Mouse (Mus musculus) 3134 (cell line): ENCODE measurements around the gene Gps1.
A peak's percentile ranks its signal among the peaks of the same experiment; 100 is the strongest.
"Not testable (repeated sequence)": the region's sequence is repeated elsewhere in the genome, so short reads cannot be mapped to it uniquely, and the experiment has no call there.

ENCODE experiments used
- DNase-seq: peaks from one replicate; pipeline ENCODE4 v3.0.0-alpha.2; 2011; ENCODE audit warnings: low spot score; ENCODE audit not compliant: insufficient read length; ENCODE audit errors: extremely low read depth

Gps1 gene

DNA sequence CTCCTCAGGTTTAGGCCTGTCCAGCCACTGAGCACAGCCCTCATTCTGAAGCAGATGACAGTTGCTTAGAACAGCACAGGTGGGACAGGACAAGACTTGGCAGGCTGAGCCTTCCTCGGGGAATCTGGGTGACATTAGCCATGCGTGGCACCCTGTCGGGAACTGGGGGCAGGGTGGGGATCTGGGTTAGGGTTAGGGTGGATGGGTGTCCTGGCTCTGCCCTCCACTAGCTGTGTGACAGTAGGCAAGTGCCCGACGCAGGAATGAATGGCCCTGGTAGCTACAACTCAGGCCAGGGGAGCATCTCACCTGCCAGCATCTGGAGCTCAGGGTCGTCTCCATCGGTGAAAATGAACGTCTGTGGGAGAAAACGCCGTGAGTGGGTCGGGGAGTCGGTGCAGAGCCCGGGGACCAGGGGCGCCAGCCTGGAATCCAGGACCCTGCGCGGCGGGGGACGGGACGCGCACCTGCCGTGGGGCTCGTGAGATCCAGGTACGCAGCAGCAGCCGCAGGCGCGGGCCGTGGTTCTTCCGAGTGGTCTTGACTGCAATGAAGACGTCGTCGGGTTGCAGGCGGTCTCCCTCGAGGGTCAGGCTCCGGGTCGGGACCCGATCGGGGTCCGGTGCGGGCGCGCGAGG lies 527 bp upstream of the Gps1 start:
- DNase-seq: no peak

DNA sequence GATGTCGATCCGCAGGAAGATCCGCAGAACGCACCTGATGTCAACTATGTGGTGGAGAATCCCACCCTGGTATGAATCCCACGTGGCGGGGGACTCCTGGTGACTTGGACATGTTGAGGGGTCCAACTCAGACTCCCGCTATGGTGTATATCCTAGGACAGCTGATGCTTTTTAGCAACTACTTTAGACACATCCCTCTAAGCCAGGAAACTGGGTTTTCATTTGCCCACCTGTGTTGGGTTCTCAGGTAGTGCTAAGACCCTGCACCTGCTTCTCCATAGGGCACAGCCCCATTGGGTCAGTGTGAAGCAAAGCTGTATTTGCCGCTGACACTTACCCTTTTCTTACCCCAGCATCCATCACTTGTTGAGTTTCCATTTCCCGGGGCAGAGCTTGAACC lies 1.1 kb downstream of the Gps1 start:
- DNase-seq: no peak

DNA sequence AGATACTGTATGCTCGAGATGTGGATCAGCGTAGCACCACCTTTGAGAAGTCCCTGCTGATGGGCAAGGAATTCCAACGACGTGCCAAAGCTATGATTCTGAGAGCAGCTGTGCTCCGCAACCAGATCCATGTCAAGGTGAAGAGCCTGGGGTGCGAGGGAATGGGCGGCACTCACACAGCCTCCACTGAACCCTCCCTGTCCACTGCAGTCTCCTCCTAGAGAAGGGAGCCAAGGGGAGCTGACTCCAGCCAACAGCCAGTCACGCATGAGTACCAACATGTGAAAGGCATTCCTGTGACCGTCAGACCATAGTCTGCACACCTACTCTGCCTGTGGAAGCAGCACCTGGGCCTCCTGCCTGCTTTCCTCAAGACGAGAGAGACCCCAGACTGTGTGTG lies 4.4 kb downstream of the Gps1 start:
- not testable (repeated sequence) for DNase-seq

DNA sequence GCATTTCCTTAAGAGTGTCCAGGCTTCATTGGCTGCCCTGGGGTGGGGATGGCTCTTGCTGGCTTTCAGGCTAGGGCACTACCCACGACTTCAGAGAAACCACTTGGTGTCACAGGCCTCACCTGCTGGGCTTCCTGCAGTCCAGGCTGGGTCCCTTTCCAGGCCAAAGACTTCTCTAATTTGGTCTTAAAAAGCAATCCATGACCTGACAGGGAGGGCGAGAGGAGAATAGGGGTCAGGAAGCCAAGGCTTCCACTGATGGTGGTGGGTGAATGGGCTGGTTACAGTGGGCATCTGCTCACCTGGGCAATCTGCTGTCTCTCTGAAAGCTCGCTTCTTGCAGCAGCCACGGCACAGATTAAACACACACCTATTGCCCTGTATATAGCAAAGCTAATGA lies 5.3 kb downstream of the Gps1 start:
- no peak for DNase-seq

DNA sequence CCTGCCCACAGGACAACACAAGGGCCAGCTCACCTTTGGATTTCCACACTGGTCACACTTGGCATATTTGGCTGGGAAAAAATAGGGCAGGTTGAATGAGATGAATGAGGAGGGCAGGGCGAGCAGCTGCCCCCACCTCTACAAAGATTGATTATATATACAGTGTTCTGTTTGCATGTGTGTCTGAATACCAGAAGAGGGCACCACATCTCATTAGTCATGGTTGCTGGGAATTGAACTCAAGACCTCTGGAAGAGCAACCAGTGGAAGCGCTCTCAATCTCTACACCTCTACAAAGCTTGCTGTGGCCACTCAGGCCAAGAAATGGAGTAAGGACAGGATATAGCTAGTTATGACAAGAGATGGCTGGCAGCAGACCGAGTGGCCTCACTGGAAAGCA lies 5.7 kb downstream of the Gps1 start:
- DNase-seq: no peak

DNA sequence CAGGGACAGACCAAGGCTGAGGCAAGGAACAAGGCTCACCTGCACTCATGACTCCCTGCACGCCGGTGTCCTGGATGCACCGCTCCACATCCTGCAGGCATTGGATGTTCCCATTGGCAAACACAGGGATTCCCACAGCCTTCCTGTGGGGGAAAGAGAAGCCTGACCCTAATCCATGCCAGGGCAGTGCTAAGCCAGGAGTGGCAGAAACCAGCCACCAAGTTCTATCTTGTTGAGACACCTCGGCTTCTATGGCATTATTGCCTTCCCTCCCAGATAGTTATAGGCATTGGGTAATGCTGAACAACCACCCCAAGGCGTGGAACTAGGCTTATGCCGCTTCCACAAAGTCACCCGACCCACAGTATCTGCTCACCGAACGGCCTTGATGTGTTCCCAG lies 8.6 kb downstream of the Gps1 start:
- no peak for DNase-seq

DNA sequence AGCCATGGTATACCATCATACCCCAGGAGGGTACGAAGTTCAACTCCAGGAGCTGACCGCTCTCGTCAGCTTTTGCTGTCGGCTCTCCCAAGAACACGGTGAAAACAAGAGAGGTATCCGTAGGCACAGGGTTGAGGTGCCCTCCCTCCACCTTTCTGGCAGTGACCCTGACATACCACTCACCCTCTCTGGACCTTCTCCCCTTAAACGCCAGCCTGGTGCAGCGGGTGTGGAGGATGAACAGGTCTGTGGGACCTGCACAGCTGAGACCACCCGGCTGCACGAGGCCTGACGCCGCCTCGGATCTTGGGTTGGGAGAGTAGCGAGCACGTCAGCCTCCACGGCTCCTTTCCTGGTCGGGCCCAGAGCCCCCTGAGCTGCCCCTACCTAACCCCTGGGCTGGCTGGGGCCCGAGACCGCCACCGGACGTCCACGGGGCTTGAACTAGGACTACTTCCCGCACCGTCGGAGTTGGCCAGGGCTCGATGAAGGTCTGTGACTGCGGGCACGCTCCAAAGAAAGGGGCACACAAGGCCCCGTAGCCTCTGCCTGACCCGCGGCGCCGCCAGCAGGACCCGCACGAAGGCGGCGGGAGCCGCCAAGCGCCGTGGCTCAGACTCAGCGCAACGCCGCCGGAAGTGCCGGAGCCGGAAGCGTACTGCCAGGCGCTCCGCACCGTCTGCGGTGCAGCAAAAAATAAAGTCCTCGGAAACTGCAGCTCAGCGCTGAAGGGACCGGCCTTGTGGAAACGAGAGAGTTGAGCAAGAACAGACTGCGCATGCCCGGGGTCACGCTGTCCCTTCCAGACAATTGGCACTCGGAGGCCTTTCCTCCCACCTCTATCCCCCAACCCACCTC lies 11.9 kb downstream of the Gps1 start, which contains the start of gene Dus1l:
Gene Dus1l (minus strand): TSS at position 648 of the 858 bp plus-strand sequence.
- DNase-seq: peak; percentile 89

DNA sequence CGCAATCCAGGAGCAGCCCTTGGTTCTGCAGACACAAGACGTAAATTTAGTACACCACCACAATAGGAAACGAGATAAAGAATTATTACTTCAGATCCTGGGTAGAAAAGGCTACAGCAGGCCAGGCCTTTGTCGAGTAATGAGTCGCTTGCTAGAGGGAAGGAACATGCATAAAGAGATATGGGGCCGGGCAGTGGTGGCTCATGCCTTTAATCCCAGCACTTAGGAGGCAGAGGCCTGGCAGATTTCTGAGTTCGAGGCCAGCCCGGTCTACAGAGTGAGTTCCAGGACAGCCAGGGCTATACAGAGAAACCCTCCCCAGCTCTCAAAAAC lies 12.5 kb downstream of the Gps1 start:
- DNase-seq: no peak

DNA sequence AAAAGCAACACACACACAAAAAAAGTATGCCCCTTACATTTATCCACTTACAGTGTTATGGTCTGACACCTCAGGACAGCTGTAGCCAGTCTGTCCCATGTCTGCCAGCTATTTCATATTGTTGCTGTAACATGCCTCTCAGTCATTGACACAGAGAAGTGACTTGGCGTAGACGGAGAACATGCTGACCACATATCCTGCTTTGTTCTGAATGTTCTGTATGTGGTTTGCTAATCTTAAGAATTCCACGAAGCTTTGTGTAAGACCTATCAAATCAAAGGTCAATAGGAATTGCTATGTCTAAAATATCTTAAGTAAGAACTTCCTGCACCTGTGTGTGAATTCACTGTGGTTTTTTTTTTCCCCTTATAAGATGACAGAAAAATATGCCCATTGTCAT lies 14.2 kb downstream of the Gps1 start:
- DNase-seq: no peak

DNA sequence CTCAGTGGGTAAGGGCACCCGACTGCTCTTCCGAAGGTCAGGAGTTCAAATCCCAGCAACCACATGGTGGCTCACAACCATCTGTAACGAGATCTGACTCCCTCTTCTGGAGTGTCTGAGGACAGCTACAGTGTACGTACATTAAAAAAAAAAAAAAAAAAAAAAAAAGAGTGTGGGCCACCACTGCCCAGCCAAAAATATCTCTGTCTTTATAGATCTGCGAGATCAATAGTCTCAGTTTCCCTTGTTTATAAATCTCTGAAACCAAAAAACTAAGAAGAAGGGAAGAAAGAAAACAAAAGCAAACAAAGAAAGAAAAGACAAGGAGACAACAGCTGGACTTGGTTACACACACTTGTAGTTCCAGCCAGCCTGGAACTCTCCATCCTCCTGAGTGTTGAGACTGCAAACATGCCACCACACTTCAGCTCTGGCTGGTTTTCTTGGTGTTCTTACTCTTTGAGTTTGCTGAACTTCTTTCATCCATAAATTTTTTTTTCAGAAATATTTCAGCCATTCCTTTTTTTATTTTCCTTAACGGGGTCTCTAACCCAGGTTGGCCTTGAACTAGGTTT lies 15.3 kb downstream of the Gps1 start:
- no peak for DNase-seq

DNA sequence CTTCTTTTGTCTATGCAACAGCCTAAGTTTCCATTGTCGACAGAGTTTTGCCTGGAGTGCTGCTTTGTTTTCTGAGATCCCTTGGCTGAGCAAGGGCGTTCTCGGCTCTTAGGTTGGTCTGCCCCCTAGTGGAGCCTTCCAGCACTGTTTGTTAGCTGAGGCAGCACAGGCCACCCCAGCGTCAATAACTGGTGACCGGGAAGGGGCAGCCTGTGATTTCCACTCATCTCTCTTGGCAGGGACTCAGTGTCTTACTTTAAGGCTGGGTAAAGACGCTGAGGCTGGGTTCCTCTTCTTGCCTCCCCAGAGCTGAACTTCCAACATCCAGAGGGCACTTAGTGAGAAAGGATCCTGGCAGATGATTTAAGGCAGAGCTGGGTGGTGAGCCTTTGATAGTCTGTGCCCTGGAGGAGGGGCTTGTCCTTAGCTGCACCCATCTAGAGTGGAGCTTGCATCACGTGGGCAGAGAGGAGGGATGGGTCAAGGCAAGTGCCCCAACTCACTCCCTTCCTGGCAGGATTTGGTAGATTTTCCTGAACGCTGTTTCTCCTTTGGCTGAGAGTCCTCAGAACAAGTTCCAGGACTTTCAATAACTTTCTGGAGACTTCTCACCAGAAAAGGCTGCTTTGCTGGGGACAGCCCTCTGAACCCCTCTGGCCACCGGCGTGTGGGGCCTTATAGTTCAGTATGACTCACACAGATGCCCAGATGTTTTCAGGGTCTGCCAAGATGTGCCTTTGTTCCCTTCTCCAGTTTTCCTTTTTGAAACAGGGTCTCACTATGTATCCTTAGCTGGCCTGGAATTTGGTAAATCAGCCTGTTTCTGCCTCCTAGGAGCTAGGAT lies 16.2 kb downstream of the Gps1 start:
- DNase-seq: peak; percentile 75

DNA sequence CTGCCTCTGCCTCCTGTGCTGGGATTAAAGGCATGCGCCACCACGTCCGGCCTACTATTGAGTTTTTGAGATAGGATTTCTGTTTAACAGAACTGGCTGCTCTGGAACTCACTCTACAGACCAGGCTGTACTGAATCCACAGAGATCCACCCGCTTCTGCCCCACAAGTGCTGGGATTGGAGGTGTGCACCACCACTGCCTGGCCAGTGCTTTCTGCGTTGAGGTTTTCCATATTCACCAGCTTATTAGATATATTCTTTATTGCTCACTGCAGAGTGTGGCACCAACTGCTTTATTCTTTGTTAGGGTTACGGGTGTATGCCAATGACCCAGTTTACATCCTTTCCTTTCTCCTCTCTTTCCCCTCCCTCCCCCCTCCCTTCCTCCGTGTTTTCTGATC lies 20.2 kb downstream of the Gps1 start:
- no peak for DNase-seq

DNA sequence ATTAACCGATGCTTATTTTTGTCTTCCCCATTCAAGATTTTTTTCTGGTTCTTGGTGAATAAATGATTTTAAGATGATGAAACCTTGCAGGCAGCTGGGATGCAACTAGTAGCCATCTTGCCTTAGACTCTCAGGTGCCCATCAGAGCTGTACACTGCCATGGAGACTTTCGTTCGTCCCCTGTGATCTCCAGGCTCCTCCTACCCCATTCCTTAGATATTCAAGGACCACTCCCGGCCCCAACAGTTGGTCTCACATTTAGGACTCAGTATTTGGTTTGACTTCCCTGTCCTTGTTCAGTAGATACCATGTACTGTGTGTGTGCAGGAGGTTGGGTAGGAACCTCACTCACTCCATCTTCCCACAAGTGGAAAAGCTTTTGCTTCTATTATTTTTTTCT lies 20.7 kb downstream of the Gps1 start:
- DNase-seq: no peak

DNA sequence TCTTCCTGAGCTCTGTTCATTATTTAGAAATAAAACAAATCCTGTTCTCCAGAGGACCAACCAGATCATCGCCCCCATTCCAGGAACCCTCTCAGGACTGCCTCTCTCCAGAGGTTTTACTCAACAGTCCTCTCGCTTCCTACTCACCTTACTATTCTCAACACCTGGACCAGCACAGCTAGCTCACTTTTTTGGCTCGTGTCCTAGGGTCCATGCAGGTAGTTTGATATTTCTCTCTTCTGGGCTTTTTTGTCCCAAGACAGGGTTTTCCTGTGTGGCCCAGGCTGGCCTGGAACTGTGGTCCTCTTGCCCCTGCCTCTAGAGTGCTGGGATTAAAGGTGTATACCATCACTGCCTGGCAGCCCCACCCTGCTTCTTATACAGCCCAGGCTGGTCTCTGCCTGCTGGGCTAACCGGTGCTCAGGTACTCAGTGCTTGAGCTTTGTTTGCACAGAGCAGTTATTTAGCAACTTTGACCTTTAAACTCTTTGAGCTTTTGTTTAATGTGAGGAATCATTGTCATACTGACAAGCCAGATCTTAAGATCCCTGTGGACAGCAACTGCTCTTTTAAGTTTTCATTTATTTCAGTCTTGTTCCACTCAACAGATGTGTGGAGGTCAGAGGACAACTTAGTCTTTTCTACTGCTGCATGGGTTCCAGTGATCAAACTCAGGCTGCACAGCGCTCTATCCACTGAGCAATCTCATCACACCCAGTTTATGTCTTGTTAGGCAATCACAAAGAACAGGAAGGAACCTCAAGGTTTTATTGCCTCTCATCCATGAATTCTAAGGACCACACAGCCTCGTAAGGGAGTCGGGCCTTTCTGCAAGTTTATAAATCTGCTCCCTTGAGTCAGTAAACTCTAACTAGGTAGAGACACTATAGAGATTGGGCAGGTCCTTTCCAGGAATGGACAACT lies 21.6 kb downstream of the Gps1 start:
- DNase-seq: no peak

DNA sequence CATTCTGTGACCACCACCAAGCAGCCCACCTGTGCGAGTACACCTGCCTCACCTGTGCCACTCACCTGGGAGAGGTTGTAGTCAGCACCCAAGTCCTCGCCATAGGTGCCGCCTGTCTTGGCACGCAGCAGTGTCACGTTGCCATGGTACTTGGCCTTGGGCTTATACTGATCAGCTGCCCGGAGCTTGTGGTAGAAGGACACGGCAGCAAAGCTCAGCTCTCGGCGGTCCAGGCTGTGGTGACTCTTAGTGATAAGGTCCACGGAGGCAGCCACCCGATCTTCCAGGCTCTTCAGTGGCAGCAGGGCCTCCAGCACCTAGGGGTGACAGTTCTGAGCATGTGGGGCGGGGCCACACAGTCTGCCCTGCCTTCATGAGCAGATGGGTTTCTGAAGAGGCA lies 23.9 kb downstream of the Gps1 start:
- DNase-seq: no peak

DNA sequence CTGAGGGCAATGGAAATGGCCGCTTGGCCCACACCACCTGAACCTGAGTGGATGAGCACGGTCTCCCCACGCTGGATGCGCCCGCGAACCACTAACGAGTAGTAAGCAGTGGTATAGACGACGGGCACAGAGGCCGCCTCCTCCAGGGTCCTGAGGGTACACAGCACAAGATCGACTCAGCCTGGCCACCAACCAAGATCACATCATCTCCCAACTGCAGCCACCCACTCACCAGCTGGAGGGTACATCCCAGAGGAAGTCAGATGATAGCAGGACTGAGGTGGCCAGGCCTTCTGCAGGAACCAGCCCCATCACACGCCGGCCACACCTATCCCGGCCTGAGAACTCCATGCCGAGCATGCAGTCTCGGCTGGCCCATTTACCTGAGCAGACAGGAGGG lies 28.0 kb downstream of the Gps1 start:
- DNase-seq: no peak

DNA sequence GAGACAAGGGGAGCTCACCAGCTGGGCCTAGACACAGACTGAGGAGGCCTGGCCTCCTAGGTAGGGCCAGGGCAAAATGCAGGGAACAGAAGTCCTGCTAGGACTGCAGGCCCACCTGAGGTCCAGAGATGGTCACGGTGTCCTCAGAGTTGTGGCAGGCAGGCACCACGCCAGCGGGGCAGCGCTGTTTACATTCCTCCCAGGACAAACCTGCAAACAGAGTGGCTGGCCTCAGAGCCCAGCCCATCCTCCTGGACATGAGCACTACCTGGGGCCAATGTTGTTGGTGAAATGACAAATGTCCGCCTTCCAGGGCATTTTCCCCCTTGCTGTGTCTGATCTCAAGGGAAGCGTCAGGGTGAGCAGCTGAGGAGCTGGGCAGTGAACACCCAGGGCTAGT lies 33.3 kb downstream of the Gps1 start:
- no peak for DNase-seq

DNA sequence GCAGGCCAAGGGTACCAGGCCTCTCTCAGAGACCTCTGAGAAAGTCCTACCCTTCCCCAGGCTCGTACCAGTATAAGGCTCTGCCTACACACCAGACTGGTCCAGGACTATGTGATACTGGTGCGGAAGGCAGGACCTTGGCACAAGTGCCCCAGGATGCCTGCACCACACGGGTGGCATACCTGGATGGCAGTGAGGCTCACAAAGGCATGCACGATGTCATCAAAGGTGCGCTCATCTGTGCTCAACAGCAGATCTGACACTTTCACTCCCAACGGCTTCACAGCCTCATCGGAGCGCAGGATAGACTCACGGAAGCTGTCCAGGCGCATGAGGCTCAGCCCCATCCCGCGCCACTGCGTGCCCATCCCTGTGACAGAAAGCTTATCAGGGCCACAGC lies 34.2 kb downstream of the Gps1 start:
- DNase-seq: no peak

DNA sequence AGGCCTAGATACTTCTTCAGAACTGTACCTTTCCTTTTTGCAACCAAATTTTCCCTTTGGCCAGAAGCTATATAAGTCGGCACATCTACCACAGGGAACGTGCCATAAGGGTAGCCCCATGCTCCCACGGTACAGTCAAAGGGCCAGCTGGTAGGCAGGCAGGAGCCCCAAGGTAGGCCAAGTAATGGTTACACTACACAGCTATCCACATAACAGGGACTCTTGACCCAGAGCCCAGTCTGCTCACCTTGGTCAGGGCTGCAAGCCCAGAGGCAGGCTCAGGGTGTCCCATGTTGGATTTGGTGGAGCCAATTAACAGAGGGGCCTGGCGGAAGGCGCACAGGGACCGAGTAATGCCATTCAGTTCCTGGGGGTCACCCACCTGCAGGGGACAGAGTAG lies 35.5 kb downstream of the Gps1 start:
- DNase-seq: no peak

DNA sequence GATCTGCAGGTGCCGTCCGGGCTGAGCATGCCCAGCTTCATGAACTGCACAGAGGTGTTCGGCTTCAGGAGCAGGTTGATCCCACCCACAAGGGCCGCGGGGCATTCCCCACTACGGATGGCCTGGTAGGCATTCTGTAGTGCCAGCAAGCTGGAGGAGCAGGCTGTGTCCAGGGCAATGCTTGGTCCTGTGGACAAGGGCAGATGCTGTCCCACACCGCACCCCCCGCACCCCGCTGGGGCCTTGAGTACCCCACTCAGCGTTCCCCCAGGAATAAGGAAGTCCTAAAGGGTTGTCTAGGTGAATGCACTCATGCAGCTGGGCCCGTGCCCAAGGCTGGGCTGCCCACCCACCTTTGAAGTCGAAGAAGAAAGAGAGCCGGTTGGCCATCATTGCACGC lies 36.5 kb downstream of the Gps1 start:
- DNase-seq: no peak
